Mouse (Mus musculus): ENCODE results near the gene Gse1.

The Gse1 gene

GRCm38 (mm10) chr8:120227891-120228591, at the start of gene Gse1:
Gene Gse1 (plus strand): TSS chr8:120228456.
- peak; percentile 92 for DNase-seq (ENCODE audit: low read depth, low spot score)

- DNase-seq (ENCODE audit: low read depth, low spot score): peak; percentile 94
Observed at GRCm38 (mm10) chr8:120179027-120179431, 49.2 kb upstream of the Gse1 start.

- DNase-seq (ENCODE audit: low read depth, low spot score): no peak
Observed at GRCm38 (mm10) chr8:120180445-120180970, 47.7 kb upstream of the Gse1 start.

GRCm38 (mm10) chr8:120181274-120181673, 47.0 kb upstream of the Gse1 start:
- no peak for DNase-seq (ENCODE audit: low read depth, low spot score)

GRCm38 (mm10) chr8:120181861-120182414, 46.3 kb upstream of the Gse1 start:
- DNase-seq (ENCODE audit: low read depth, low spot score): no peak

- DNase-seq (ENCODE audit: low read depth, low spot score): no peak
Observed at GRCm38 (mm10) chr8:120184366-120184765, 43.9 kb upstream of the Gse1 start.

- DNase-seq (ENCODE audit: low read depth, low spot score): peak; percentile 36
Observed at GRCm38 (mm10) chr8:120184850-120185792, 43.1 kb upstream of the Gse1 start.

GRCm38 (mm10) chr8:120186454-120186853, 41.8 kb upstream of the Gse1 start:
- peak; percentile 33 for DNase-seq (ENCODE audit: low read depth, low spot score)

- DNase-seq (ENCODE audit: low read depth, low spot score): no peak
Observed at GRCm38 (mm10) chr8:120188510-120188909, 39.7 kb upstream of the Gse1 start.

GRCm38 (mm10) chr8:120189440-120189839, 38.8 kb upstream of the Gse1 start:
- DNase-seq (ENCODE audit: low read depth, low spot score): no peak

GRCm38 (mm10) chr8:120190107-120190809, 38.0 kb upstream of the Gse1 start:
- no peak for DNase-seq (ENCODE audit: low read depth, low spot score)

GRCm38 (mm10) chr8:120190810-120191413, 37.3 kb upstream of the Gse1 start:
- peak; percentile 95 for DNase-seq (ENCODE audit: low read depth, low spot score)

- DNase-seq (ENCODE audit: low read depth, low spot score): no peak
Observed at GRCm38 (mm10) chr8:120191633-120192032, 36.6 kb upstream of the Gse1 start.

GRCm38 (mm10) chr8:120192118-120192517, 36.1 kb upstream of the Gse1 start:
- no peak for DNase-seq (ENCODE audit: low read depth, low spot score)

- DNase-seq (ENCODE audit: low read depth, low spot score): no peak
Observed at GRCm38 (mm10) chr8:120201351-120201750, 26.9 kb upstream of the Gse1 start.

- DNase-seq (ENCODE audit: low read depth, low spot score): no peak
Observed at GRCm38 (mm10) chr8:120202546-120202945, 25.7 kb upstream of the Gse1 start.

- DNase-seq (ENCODE audit: low read depth, low spot score): no peak
Observed at GRCm38 (mm10) chr8:120204736-120205360, 23.4 kb upstream of the Gse1 start.

GRCm38 (mm10) chr8:120205916-120206315, 22.3 kb upstream of the Gse1 start:
- peak; percentile 73 for DNase-seq (ENCODE audit: low read depth, low spot score)

GRCm38 (mm10) chr8:120207364-120207763, 20.9 kb upstream of the Gse1 start:
- DNase-seq (ENCODE audit: low read depth, low spot score): no peak

- no peak for DNase-seq (ENCODE audit: low read depth, low spot score)
Observed at GRCm38 (mm10) chr8:120208113-120208512, 20.1 kb upstream of the Gse1 start.

GRCm38 (mm10) chr8:120211345-120211744, 16.9 kb upstream of the Gse1 start:
- DNase-seq (ENCODE audit: low read depth, low spot score): no peak
